Mouse (Mus musculus): ENCODE data around the gene Tenm2.

Gene Tenm2

GRCm38 (mm10) chr11:36137840-36138239 lies 1097.9 kb downstream of the Tenm2 start:
- DNase-seq (ENCODE audit: low read depth, low spot score), result no peak

- no peak for DNase-seq (ENCODE audit: low read depth, low spot score)
Measured at GRCm38 (mm10) chr11:36137276-36137675, 1098.5 kb downstream of the Tenm2 start.

- no peak for DNase-seq (ENCODE audit: low read depth, low spot score)
Measured at GRCm38 (mm10) chr11:36134645-36135044, 1101.1 kb downstream of the Tenm2 start.

- DNase-seq (ENCODE audit: low read depth, low spot score), result no peak
Measured at GRCm38 (mm10) chr11:36123275-36123674, 1112.5 kb downstream of the Tenm2 start.

- DNase-seq (ENCODE audit: low read depth, low spot score), result no peak
Measured at GRCm38 (mm10) chr11:36121410-36121929, 1114.3 kb downstream of the Tenm2 start.

- DNase-seq (ENCODE audit: low read depth, low spot score), result no peak
Measured at GRCm38 (mm10) chr11:36120591-36121409, 1115.0 kb downstream of the Tenm2 start.

- DNase-seq (ENCODE audit: low read depth, low spot score), result no peak
Measured at GRCm38 (mm10) chr11:36113326-36113725, 1122.4 kb downstream of the Tenm2 start.

GRCm38 (mm10) chr11:36108970-36109731 lies 1126.6 kb downstream of the Tenm2 start:
- no peak for DNase-seq (ENCODE audit: low read depth, low spot score)

- no peak for DNase-seq (ENCODE audit: low read depth, low spot score)
Measured at GRCm38 (mm10) chr11:36107840-36108239, 1127.9 kb downstream of the Tenm2 start.

- DNase-seq (ENCODE audit: low read depth, low spot score), result no peak
Measured at GRCm38 (mm10) chr11:36106639-36107038, 1129.1 kb downstream of the Tenm2 start.

GRCm38 (mm10) chr11:36103556-36103955 lies 1132.2 kb downstream of the Tenm2 start:
- DNase-seq (ENCODE audit: low read depth, low spot score), result no peak

- peak; percentile 53 for DNase-seq (ENCODE audit: low read depth, low spot score)
Measured at GRCm38 (mm10) chr11:36096219-36096618, 1139.5 kb downstream of the Tenm2 start.

- DNase-seq (ENCODE audit: low read depth, low spot score), result no peak
Measured at GRCm38 (mm10) chr11:36090210-36090609, 1145.6 kb downstream of the Tenm2 start.

GRCm38 (mm10) chr11:36081399-36082053 lies 1154.2 kb downstream of the Tenm2 start:
- no peak for DNase-seq (ENCODE audit: low read depth, low spot score)

- no peak for DNase-seq (ENCODE audit: low read depth, low spot score)
Measured at GRCm38 (mm10) chr11:36080766-36081165, 1155.0 kb downstream of the Tenm2 start.

- DNase-seq (ENCODE audit: low read depth, low spot score), result no peak
Measured at GRCm38 (mm10) chr11:36078391-36078790, 1157.4 kb downstream of the Tenm2 start.

GRCm38 (mm10) chr11:36074015-36074567 lies 1161.7 kb downstream of the Tenm2 start:
- no peak for DNase-seq (ENCODE audit: low read depth, low spot score)

GRCm38 (mm10) chr11:36073074-36073818 lies 1162.5 kb downstream of the Tenm2 start:
- peak; percentile 54 for DNase-seq (ENCODE audit: low read depth, low spot score)

- no peak for DNase-seq (ENCODE audit: low read depth, low spot score)
Measured at GRCm38 (mm10) chr11:36072646-36073045, 1163.1 kb downstream of the Tenm2 start.

- no peak for DNase-seq (ENCODE audit: low read depth, low spot score)
Measured at GRCm38 (mm10) chr11:36072038-36072437, 1163.7 kb downstream of the Tenm2 start.

- no peak for DNase-seq (ENCODE audit: low read depth, low spot score)
Measured at GRCm38 (mm10) chr11:36059325-36059843, 1176.4 kb downstream of the Tenm2 start.

All from telencephalon, adult 2 months (tissue).